Mouse (Mus musculus) lung, embryonic 14.5 days (tissue): ENCODE results near the gene Gpr180. TPM values are rescaled to one million over a fixed set of nuclear protein-coding genes. Genes with fewer than 3 reads are reported as not detected.
A peak's percentile ranks its signal among the peaks of the same experiment; 100 is the strongest.

Experiments
- ATAC-seq: fragments of 200-750 bp; cut with Nextera tagmentation; 2 replicates; pipeline ENCODE4 v1.8.0; 2017; ENCODE audit warnings: mild to moderate bottlenecking, moderate TSS enrichment, moderate library complexity; ENCODE audit not compliant: insufficient read depth
- DNase-seq: peaks from one replicate; pipeline ENCODE4 v3.0.0-alpha.2; 2015
- H3K27ac ChIP-seq: fragments of 300-500 bp; sonication (generic); 2 replicates; pipeline ENCODE4 v1.5.1; 2014; ENCODE audit warnings: low read depth, mild to moderate bottlenecking, moderate library complexity
- H3K27me3 ChIP-seq: fragments of 300-500 bp; sonication (generic); 2 replicates; pipeline ENCODE4 v1.6.1; 2014; ENCODE audit warnings: low read length, control low read depth; ENCODE audit not compliant: insufficient read depth
- H3K36me3 ChIP-seq: fragments of 300-500 bp; sonication (generic); 2 replicates; pipeline ENCODE4 v1.6.1; 2014; ENCODE audit warnings: control low read depth; ENCODE audit not compliant: insufficient read depth
- H3K4me1 ChIP-seq: fragments of 300-500 bp; sonication (generic); 2 replicates; pipeline ENCODE4 v1.6.1; 2014; ENCODE audit warnings: antibody characterized with exemption, control low read depth; ENCODE audit not compliant: insufficient read depth
- H3K4me2 ChIP-seq: fragments of 300-500 bp; sonication (generic); 2 replicates; pipeline ENCODE4 v1.6.1; 2014; ENCODE audit warnings: mild to moderate bottlenecking
- H3K4me3 ChIP-seq: fragments of 300-500 bp; sonication (generic); 2 replicates; pipeline ENCODE4 v1.5.1; 2014; ENCODE audit warnings: low read depth, low read length
- H3K9ac ChIP-seq: fragments of 300-500 bp; sonication (generic); 2 replicates; pipeline ENCODE4 v1.6.1; 2014
- H3K9me3 ChIP-seq: fragments of 300-500 bp; sonication (generic); 2 replicates; pipeline ENCODE4 v1.6.1; 2016; ENCODE audit warnings: low read depth, low read length, control low read depth
- CTCF ChIP-seq: IDR thresholded peaks from 2 replicates; pipeline ENCODE4 v1.5.1; 2016; ENCODE audit warnings: antibody characterized with exemption, low read depth
- WGBS: fragments of 180-500 bp; shearing (Covaris S2); extraction: QIAGEN DNeasy Blood & Tissue Kit; methylation state at CpG from one replicate; pipeline ENCODE4 v1.1.7; 2014; 5-methylcytosine and 5-hydroxymethylcytosine counted together
- polyA plus RNA-seq: library from polyadenylated mRNA; unstranded; fragments of >200 nt; fragmentation: Nextera tagmentation; extraction: Ambion mirVana; gene quantifications from 2 replicates; pipeline ENCODE4 v1.2.1, GENCODE M21; 2014

Gpr180 gene
- polyA plus RNA-seq, 1 experiment from 2014 or later, result 64.2 TPM

GRCm38 (mm10) chr14:118113116-118113515 is 23.8 kb upstream of the Gpr180 start:
- no peak overlapping the region for H3K27ac ChIP-seq
- H3K4me3 ChIP-seq, result no peak overlapping the region
- no peaks in the 10 kb centered on the region for H3K9me3 ChIP-seq
- H3K9ac ChIP-seq, result no peak overlapping the region
- H3K27me3 ChIP-seq, result no peaks in the 10 kb centered on the region
- no peak overlapping the region for H3K4me2 ChIP-seq
- H3K4me1 ChIP-seq, result no peaks in the 10 kb centered on the region
- TF ChIP-seq CTCF, result no peak
- ATAC-seq (no peak), DNase-seq (no peak)
- H3K36me3 ChIP-seq, result peaks cover 62% of the 10 kb centered on the region
- 80% methylated on average over 6 of the region's 6 CpGs for WGBS

GRCm38 (mm10) chr14:118124129-118124528 is 12.8 kb upstream of the Gpr180 start:
- WGBS, result 85% methylated on average over 5 of the region's 5 CpGs

GRCm38 (mm10) chr14:118124771-118125170 is 12.2 kb upstream of the Gpr180 start:
- no peak overlapping the region for H3K4me2 ChIP-seq
- no peak overlapping the region for H3K4me3 ChIP-seq
- H3K4me1 ChIP-seq, result no peaks in the 10 kb centered on the region
- H3K27me3 ChIP-seq, result no peaks in the 10 kb centered on the region
- TF ChIP-seq CTCF, result no peak
- no peaks in the 10 kb centered on the region for H3K9me3 ChIP-seq
- no peak overlapping the region for H3K27ac ChIP-seq
- H3K36me3 ChIP-seq, result peaks cover 76% of the 10 kb centered on the region
- H3K9ac ChIP-seq, result no peak overlapping the region
- WGBS, result 87% methylated on average over 4 of the region's 4 CpGs
- DNase-seq (no peak), ATAC-seq (no peak)

More at GRCm38 (mm10) chr14:118124129-118124528, 12.8 kb upstream of the Gpr180 start:
- no peaks in the 10 kb centered on the region for H3K27me3 ChIP-seq
- H3K9me3 ChIP-seq, result no peaks in the 10 kb centered on the region
- no peak overlapping the region for H3K27ac ChIP-seq
- no peak for TF ChIP-seq CTCF
- DNase-seq, result no peak
- no peaks in the 10 kb centered on the region for H3K4me1 ChIP-seq
- ATAC-seq, result no peak
- no peak overlapping the region for H3K9ac ChIP-seq
- no peak overlapping the region for H3K4me2 ChIP-seq
- H3K36me3 ChIP-seq, result peaks cover 76% of the 10 kb centered on the region
- no peak overlapping the region for H3K4me3 ChIP-seq

DNA sequence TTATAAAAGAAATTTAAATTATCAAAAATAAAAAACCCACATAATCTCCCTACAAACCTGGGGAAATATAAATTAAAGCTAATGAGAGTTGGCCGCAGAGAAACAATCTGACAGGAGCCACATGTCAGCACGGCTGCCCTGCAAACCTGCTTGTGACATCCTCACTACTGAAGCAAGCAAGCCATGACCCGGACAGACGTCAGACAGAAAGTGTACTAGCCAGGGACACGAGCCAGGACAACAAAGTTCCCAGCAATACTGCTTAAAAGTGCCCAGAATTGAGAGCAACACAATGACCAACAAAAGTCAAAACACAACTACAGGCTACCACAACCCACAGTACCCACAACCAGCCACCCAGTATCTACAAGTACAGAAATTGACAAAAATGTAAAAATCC is 10.7 kb upstream of the Gpr180 start:
- H3K4me2 ChIP-seq, result no peak overlapping the region
- H3K27me3 ChIP-seq, result no peaks in the 10 kb centered on the region
- H3K27ac ChIP-seq, result no peak overlapping the region
- H3K36me3 ChIP-seq, result peaks cover 68% of the 10 kb centered on the region
- no peaks in the 10 kb centered on the region for H3K4me1 ChIP-seq
- DNase-seq, result no peak
- WGBS, result 87% methylated on average over 5 of the region's 5 CpGs
- ATAC-seq, result no peak
- no peaks in the 10 kb centered on the region for H3K9me3 ChIP-seq
- no peak for TF ChIP-seq CTCF
- H3K9ac ChIP-seq, result no peak overlapping the region
- no peak overlapping the region for H3K4me3 ChIP-seq

GRCm38 (mm10) chr14:118131472-118131871 is 5.5 kb upstream of the Gpr180 start:
- peak overlapping the region; percentile 75 for H3K4me3 ChIP-seq
- TF ChIP-seq CTCF, result no peak
- H3K9me3 ChIP-seq, result no peaks in the 10 kb centered on the region
- WGBS, result 72% methylated on average over 7 of the region's 7 CpGs
- H3K27me3 ChIP-seq, result no peaks in the 10 kb centered on the region
- H3K27ac ChIP-seq, result no peak overlapping the region
- DNase-seq (no peak), ATAC-seq (no peak)
- H3K36me3 ChIP-seq, result peaks cover 36% of the 10 kb centered on the region
- peak overlapping the region; percentile 78 for H3K9ac ChIP-seq
- H3K4me2 ChIP-seq, result peak overlapping the region; percentile 68
- peaks cover 4% of the 10 kb centered on the region; the same call in 1 of the 2 replicates for H3K4me1 ChIP-seq

GRCm38 (mm10) chr14:118131931-118132641 is 4.9 kb upstream of the Gpr180 start:
- WGBS, result 12% methylated on average over 21 of the region's 21 CpGs
- H3K9ac ChIP-seq, result peak overlapping the region; percentile 78
- peak overlapping the region; percentile 75 for H3K4me3 ChIP-seq
- no peaks in the 10 kb centered on the region for H3K27me3 ChIP-seq
- H3K4me1 ChIP-seq, result peaks cover 4% of the 10 kb centered on the region; the same call in 1 of the 2 replicates
- no peaks in the 10 kb centered on the region for H3K9me3 ChIP-seq
- no peak for TF ChIP-seq CTCF
- DNase-seq (no peak), ATAC-seq (peak; percentile 11; the same call in 1 of the 2 replicates)
- peak overlapping the region; percentile 68 for H3K4me2 ChIP-seq
- H3K36me3 ChIP-seq, result peaks cover 30% of the 10 kb centered on the region
- no peak overlapping the region for H3K27ac ChIP-seq

DNA sequence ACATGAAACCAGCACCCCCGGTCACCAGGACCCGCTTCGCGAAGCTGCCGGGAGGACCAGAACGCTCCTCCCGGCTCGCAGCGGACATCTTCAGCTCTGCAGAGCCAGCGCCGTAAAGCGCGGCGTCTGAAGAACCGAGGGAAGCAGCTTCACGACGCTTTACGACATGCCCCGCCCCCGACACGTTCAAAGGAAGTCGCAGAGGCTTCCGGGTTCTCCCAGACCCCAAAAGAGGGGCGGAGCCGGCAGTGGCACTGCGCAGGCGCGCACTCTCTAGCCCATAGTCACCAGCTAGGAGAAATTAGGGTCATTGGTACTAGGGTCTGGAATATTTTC is 4.3 kb upstream of the Gpr180 start, which contains the start of gene Tgds:
TSS of gene Tgds (minus strand) at position 114 of the 336 bp plus-strand sequence.
- ATAC-seq (peak; percentile 79), DNase-seq (peak; percentile 100)
- Histone ChIP-seq H3K4me2 (peak within 1 kb of the TSS; percentile 68), H3K9me3 (no peaks in the 10 kb centered on the region), H3K27ac (no peak within 1 kb of the TSS), H3K4me1 (peaks cover 4% of the 10 kb centered on the region; the same call in 1 of the 2 replicates), H3K9ac (peak within 1 kb of the TSS; percentile 78), H3K36me3 (peaks cover 25% of the 10 kb centered on the region), H3K27me3 (no peaks in the 10 kb centered on the region), H3K4me3 (peak within 1 kb of the TSS; percentile 75)
- TF ChIP-seq CTCF, result no peak
- WGBS, result under 1% methylated on average over 28 of the region's 28 CpGs
